Mouse (Mus musculus): ENCODE measurements at regions not wholly inside any gene's neighbourhood (a gene's known extent, or its start where the extent isn't known, plus 50 kb on each side); places are given as distances from the start of the nearest gene placed in this dataset.
"Not testable (repeated sequence)": the region's sequence is repeated elsewhere in the genome, so short reads cannot be mapped to it uniquely, and the experiment has no call there.

DNA sequence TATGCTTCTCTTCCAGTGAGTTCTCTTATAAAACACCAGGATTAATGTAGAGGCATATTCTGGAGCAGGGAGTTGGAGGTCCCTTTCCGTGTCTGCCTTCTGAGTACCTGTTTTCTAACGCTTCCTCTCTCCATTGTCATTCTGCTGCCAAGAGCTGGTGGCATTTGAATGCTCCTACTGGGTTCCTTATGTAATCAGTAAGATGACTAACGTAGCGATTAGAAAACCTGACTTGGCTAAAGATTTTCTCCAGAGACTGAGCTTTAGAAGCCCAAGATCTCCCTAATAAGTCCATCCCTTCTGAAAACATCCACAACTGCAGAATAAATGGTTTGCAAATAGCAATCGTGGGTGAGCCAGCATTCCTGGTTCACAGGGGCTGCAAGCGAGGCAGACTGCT, 174.5 kb downstream of the Dhx15 start:
- no peak for DNase-seq (ENCODE audit: low spot score)

- no peak for DNase-seq (ENCODE audit: low spot score)
Observed at GRCm38 (mm10) chr5:52010426-52010825, 179.9 kb downstream of the Dhx15 start.

GRCm38 (mm10) chr5:52008942-52009341, 181.4 kb downstream of the Dhx15 start:
- no peak for DNase-seq (ENCODE audit: low spot score)

GRCm38 (mm10) chr5:52006843-52007242, 183.5 kb downstream of the Dhx15 start:
- DNase-seq (ENCODE audit: low spot score), result no peak

GRCm38 (mm10) chr5:51990847-51991610, 199.3 kb downstream of the Dhx15 start:
- no peak for DNase-seq (ENCODE audit: low spot score)

- no peak for DNase-seq (ENCODE audit: low spot score)
Observed at GRCm38 (mm10) chr5:51989396-51989795, 200.9 kb downstream of the Dhx15 start.

DNA sequence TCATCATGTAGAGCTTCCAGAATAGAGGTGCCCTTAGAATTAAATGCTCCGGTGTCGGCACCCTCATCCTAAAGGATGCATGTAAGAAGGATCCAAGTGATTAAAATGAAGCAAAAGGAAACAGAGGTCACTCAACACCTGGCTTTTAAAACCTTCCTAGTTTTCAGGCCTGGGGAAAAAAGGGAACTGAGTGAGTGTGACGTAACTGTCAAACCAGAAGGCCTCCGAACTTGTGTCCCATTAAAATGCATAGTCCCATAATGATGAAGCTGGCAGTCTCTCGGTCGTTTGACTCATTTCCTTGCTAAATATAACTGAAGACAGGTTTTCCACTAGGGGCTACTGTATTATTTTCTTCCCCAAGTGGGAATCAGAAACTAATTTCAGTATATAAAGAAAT, 201.4 kb downstream of the Dhx15 start:
- DNase-seq (ENCODE audit: low spot score), result no peak

- no peak for DNase-seq (ENCODE audit: low spot score)
Observed at GRCm38 (mm10) chr5:51984966-51985365, 205.3 kb downstream of the Dhx15 start.

DNA sequence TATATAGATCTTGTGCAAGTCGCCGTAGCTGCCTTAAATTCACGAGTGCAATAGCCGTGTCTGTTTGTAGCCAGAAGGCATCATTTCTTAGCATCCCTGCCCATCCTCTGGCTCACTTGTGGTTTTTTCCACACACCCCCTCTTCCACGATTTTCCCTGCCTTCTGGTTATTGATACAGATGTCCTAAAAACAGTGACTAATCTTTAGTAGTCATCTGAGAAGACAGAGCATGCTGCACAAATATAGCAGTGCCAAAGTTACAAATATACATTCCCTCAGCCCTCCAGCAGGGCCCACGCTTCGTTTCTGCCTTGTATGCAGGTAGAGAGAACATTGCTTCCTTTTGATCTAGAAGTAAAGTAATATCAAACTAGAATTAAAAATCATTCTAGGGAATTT, 207.5 kb downstream of the Dhx15 start:
- DNase-seq (ENCODE audit: low spot score), result no peak

- no peak for DNase-seq (ENCODE audit: low spot score)
Observed at GRCm38 (mm10) chr5:51980901-51981300, 209.4 kb downstream of the Dhx15 start.

DNA sequence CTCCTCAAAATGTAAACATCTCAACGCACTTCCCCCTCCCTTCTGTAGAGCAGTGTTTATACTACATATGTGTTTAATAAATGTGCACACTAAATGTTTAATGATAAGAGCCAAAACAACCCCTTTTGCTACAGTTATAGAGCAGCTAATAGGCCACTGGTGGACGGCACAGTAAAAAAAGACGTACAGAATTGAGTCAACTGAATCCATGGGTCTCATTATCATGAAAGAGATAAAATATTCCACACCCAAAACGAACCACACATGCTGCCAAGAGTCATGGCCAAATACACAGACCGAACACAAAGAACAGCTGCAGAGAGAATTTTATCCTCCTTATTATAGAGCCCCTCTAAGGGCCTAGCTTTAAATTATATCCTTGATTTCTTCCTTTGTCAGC, 237.8 kb downstream of the Dhx15 start:
- no peak for DNase-seq (ENCODE audit: low spot score)

DNA sequence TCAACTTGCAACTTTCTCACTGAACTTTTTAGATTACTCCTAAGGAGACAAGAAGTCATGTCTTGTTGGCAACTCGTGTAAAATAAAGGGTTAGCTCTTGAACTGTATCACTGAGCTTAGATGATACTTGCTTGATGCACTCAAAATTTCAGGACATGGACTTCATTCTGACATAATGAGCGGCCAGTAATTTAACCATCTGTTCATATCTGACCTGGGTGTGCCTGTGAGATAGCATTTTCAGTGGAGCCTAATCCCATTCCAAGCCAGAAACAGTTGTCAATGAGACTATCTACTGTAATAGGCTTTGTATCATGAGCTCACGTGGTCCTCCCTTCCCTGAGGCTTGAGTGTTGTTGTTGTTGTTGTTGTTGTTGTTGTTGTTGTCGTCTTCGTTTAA, 240.3 kb downstream of the Dhx15 start:
- DNase-seq (ENCODE audit: low spot score), result no peak

DNA sequence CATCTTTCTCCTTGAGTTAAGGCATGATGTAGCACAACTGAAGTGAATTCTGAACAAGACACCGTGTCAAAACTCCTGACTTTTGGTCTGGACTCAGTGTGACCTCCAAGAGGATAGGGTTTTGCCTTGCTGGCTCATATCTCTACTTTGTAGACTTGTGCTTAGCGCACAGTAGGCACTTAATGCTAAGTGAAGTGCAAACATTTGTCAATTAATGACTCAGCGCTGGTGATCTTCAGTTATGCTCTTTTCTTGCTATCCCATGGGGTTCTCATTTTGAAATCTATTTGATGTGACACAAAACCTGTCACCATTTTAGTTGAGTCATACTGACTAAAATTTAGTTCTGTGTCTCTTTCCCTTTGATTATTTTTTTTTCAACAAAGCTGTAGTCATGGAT, 244.3 kb downstream of the Dhx15 start:
- DNase-seq (ENCODE audit: low spot score), result no peak

GRCm38 (mm10) chr5:51941925-51942291, 248.4 kb downstream of the Dhx15 start:
- not testable (repeated sequence) for DNase-seq (ENCODE audit: low spot score)

- DNase-seq (ENCODE audit: low spot score), result peak; percentile 66
Observed at GRCm38 (mm10) chr5:51941255-51941924, 248.9 kb downstream of the Dhx15 start.

DNA sequence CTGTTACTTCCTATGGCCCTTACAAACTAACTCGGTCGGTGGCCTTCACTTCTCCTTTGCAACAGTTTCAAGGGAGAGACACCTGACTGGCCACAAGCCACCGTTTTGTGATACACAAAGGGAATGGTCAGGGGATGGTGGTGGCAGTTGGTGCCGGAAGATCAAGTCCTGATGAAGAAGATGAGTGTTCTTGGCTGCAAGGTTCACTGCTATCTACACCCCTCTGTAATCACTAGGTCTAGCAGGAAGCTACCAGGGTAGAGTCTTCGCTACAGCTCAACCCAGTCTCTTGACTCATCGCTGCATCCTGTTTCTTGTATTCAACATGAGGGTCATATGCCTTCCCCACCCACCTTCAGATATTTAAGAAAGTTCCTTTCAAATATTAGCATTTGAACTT, 251.5 kb downstream of the Dhx15 start:
- no peak for DNase-seq (ENCODE audit: low spot score)

GRCm38 (mm10) chr5:51937320-51937719, 253.0 kb downstream of the Dhx15 start:
- DNase-seq (ENCODE audit: low spot score), result no peak

GRCm38 (mm10) chr5:51935391-51936354, 254.6 kb downstream of the Dhx15 start:
- no peak for DNase-seq (ENCODE audit: low spot score)

DNA sequence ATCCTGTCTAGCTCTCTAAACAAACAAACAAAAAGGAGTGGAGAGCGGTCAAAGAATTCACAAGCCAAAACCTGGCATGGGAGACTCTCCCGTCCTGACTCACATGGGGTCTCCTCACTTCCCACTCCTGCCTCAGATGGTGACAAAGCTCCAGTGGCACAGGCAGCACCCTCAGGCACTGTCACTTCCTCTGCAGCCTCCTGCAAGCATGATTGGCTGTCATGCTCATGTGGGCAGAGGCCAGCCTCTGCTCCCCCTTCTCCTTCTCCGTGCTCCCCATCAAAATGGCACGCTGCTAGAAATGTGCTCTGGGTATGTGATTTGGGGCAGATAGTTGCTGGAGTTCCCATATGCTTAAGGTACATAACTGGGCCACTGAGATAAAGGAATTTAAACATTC, 255.4 kb downstream of the Dhx15 start:
- no peak for DNase-seq (ENCODE audit: low spot score)

DNA sequence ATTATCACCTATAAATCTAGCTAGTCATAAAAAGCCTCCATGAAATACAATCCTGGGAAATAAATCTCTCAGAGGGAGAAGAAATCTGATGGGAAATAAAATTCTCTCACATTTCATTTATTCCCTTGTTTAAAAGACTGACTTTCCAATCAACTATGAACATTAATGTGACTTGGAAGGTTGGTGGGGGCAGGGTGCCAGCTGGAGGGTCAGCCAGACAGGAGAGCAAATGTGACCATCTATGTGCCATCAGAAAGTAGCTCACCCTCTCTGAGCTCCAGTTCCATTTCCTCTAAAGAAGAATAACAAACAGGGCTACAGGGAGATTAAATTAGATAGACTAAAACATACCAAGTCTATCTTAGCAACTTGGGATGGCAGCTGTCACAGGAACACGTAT, 257.0 kb downstream of the Dhx15 start:
- no peak for DNase-seq (ENCODE audit: low spot score)

DNA sequence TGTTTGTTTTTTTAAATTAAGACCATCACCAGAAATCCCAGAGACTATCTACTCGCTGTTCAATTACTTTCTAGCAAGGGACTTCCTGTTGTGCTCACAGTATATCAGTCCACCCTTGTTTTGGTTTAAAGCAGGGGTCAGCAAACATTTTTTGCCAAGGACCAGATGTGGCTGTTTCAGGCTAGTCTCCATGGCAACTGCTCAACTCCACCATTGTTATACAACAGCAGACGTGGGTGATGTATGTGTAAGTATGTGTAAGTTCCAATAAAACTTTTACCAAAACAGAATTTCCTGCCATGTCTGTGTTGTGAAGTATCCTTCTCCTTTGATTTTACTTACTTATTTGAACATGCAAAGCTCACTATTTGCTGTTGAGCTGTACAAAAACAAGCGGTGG, 259.9 kb downstream of the Dhx15 start:
- no peak for DNase-seq (ENCODE audit: low spot score)

GRCm38 (mm10) chr5:51928801-51929200, 261.5 kb downstream of the Dhx15 start:
- no peak for DNase-seq (ENCODE audit: low spot score)

- DNase-seq (ENCODE audit: low spot score), result no peak
Observed at GRCm38 (mm10) chr5:51923417-51923816, 266.9 kb downstream of the Dhx15 start.

All from c-Kit-positive CD71-positive TER-119-positive erythroid progenitor cells, embryonic 14.5 days (primary cell).